In genomic region chr16:89944604-89945283, GRCm38 (mm10) we compare ENCODE assay signal across 13 mouse cellular contexts.
DNase-seq lines count a peak whose midpoint lies in the region; ATAC-seq and TF ChIP-seq lines count a peak whose summit lies in the region.
"Had no signal": no experiment of that assay in that cellular context is flagged by ENCODE, and none has a peak within 500 bp of the region (broad histone marks: within the 10 kb centered on the region; RNA-seq: fewer than 3 reads in every experiment).

No protein-coding gene starts in this region.

- WGBS in kidney, embryonic 16.5 days: 31% methylated on average over 19 of the region's 19 CpGs
- WGBS in kidney, adult 2 months: 67% methylated on average over 19 of the region's 19 CpGs
- 23% methylated on average over 19 of the region's 19 CpGs for WGBS in forebrain, embryonic 13.5 days
- 29% methylated on average over 19 of the region's 19 CpGs for WGBS in limb, embryonic 10.5 days
- WGBS in midbrain, embryonic 16.5 days: 20% methylated on average over 19 of the region's 19 CpGs

- peaks cover 10% of the 10 kb centered on the region; the same call in 1 of the 2 replicates for H3K9me3 ChIP-seq in kidney, embryonic 16.5 days (ENCODE audit: low read length)
- H3K9me3 ChIP-seq in forebrain, embryonic 13.5 days (replicated peaks): no peaks in the 10 kb centered on the region
- H3K9me3 ChIP-seq in limb, embryonic 10.5 days (replicated peaks): no peaks in the 10 kb centered on the region
- H3K9me3 ChIP-seq in midbrain, embryonic 16.5 days (replicated peaks; ENCODE audit: control insufficient read depth, low read length, poor library complexity, severe bottlenecking): no peaks in the 10 kb centered on the region

- no peak overlapping the region for H3K27ac ChIP-seq in kidney, embryonic 16.5 days (ENCODE audit: low read length)
- no peak overlapping the region for H3K27ac ChIP-seq in kidney, adult 2 months (ENCODE audit: insufficient read depth, low read depth, low read length)
- no peak overlapping the region; the same call in 1 of the 2 replicates for H3K27ac ChIP-seq in forebrain, embryonic 13.5 days
- H3K27ac ChIP-seq in limb, embryonic 10.5 days: peak overlapping the region; percentile 68
- H3K27ac ChIP-seq in midbrain, embryonic 16.5 days (ENCODE audit: low read length): no peak overlapping the region
- H3K27ac ChIP-seq: liver, embryonic 12.5 days; macrophage had no signal

- H3K4me2 ChIP-seq in kidney, embryonic 16.5 days (replicated peaks; ENCODE audit: low read depth, low read length): no peak overlapping the region
- H3K4me2 ChIP-seq in forebrain, embryonic 13.5 days: peak overlapping the region; percentile 25; the same call in 1 of the 2 replicates
- peak overlapping the region; percentile 33 for H3K4me2 ChIP-seq in midbrain, embryonic 16.5 days (ENCODE audit: low read length)
- H3K4me2 ChIP-seq: liver, embryonic 12.5 days had no signal

- 0 out of 2 replicates have a peak, but pooled peaks cover 5% of the 10 kb centered on the region for H3K27me3 ChIP-seq in kidney, embryonic 16.5 days (ENCODE audit: insufficient read depth, low read length)
- H3K27me3 ChIP-seq in kidney, adult 2 months (replicated peaks; ENCODE audit: control insufficient read depth, insufficient read depth, low read length): no peaks in the 10 kb centered on the region
- no peaks in the 10 kb centered on the region for H3K27me3 ChIP-seq in forebrain, embryonic 13.5 days
- H3K27me3 ChIP-seq in limb, embryonic 10.5 days (ENCODE audit: low read depth, poor library complexity, severe bottlenecking): no peaks in the 10 kb centered on the region
- H3K27me3 ChIP-seq in midbrain, embryonic 16.5 days (ENCODE audit: control insufficient read depth, insufficient read depth, low read depth, low read length): no peaks in the 10 kb centered on the region
- H3K27me3 ChIP-seq: liver, embryonic 12.5 days had no signal

- ATAC-seq in kidney, embryonic 16.5 days (ENCODE audit: low FRiP score, low TSS enrichment): no peak
- peak; percentile 28 for ATAC-seq in forebrain, embryonic 13.5 days
- peak; percentile 43; the same call in 1 of the 2 replicates for ATAC-seq in midbrain, embryonic 16.5 days
- ATAC-seq: liver, embryonic 12.5 days had no signal

- no peak overlapping the region for H3K4me3 ChIP-seq in kidney, embryonic 16.5 days (ENCODE audit: low read length)
- H3K4me3 ChIP-seq in kidney, adult 2 months (ENCODE audit: insufficient read depth, low read depth, low read length): no peak overlapping the region
- H3K4me3 ChIP-seq in forebrain, embryonic 13.5 days: no peak overlapping the region
- no peak overlapping the region for H3K4me3 ChIP-seq in limb, embryonic 10.5 days
- H3K4me3 ChIP-seq in midbrain, embryonic 16.5 days (ENCODE audit: low read depth, low read length): no peak overlapping the region
- H3K4me3 ChIP-seq: liver, embryonic 12.5 days had no signal

- DNase-seq in kidney, adult 2 months: no peak
- DNase-seq in limb, embryonic 10.5 days (ENCODE audit: low spot score): peak; percentile 53
- no peak for DNase-seq in ovary, postnatal 36 days (ENCODE audit: low spot score)
- no peak for DNase-seq in lung, postnatal 10 days
- no peak for DNase-seq in thymus, postnatal 0 days (ENCODE audit: low spot score)
- DNase-seq: cerebellum, postnatal 36 days; kidney, adult 18-20 months; layer of hippocampus, adult 9-11 months had no signal

- H3K36me3 ChIP-seq in kidney, embryonic 16.5 days (ENCODE audit: insufficient read depth, low read length): no peaks in the 10 kb centered on the region
- no peaks in the 10 kb centered on the region for H3K36me3 ChIP-seq in kidney, adult 2 months (ENCODE audit: control insufficient read depth, insufficient read depth, low read length)
- 0 out of 2 replicates have a peak, but pooled peaks cover 5% of the 10 kb centered on the region for H3K36me3 ChIP-seq in forebrain, embryonic 13.5 days (ENCODE audit: poor library complexity, severe bottlenecking)
- 0 out of 2 replicates have a peak, but pooled peaks cover 3% of the 10 kb centered on the region for H3K36me3 ChIP-seq in limb, embryonic 10.5 days
- no peaks in the 10 kb centered on the region for H3K36me3 ChIP-seq in midbrain, embryonic 16.5 days (ENCODE audit: control insufficient read depth, insufficient read depth, low read length)
- H3K36me3 ChIP-seq: liver, embryonic 12.5 days had no signal

- peak overlapping the region; percentile 42; the same call in 1 of the 2 replicates for H3K9ac ChIP-seq in kidney, embryonic 16.5 days (replicated peaks; ENCODE audit: low read length)
- H3K9ac ChIP-seq in forebrain, embryonic 13.5 days: peak overlapping the region; percentile 28; the same call in 1 of the 2 replicates
- H3K9ac ChIP-seq in midbrain, embryonic 16.5 days (ENCODE audit: low read depth, low read length): peak overlapping the region; percentile 16; the same call in 1 of the 2 replicates
- H3K9ac ChIP-seq: liver, embryonic 12.5 days had no signal

- TF ChIP-seq POLR2A in kidney, adult 2 months (IDR thresholded peaks at IDR 0.05; ENCODE audit: low read depth, low read length): no peak

- no peak for TF ChIP-seq CTCF in kidney, adult 2 months (conservative IDR thresholded peaks at IDR 0.05; ENCODE audit: insufficient read depth, insufficient read length, low read depth, low read length)

- peaks cover 12% of the 10 kb centered on the region for H3K4me1 ChIP-seq in kidney, embryonic 16.5 days (ENCODE audit: insufficient read depth, low read length)
- no peaks in the 10 kb centered on the region for H3K4me1 ChIP-seq in kidney, adult 2 months (ENCODE audit: control insufficient read depth, insufficient read depth, low read length)
- peaks cover 26% of the 10 kb centered on the region for H3K4me1 ChIP-seq in forebrain, embryonic 13.5 days
- peaks cover 45% of the 10 kb centered on the region for H3K4me1 ChIP-seq in limb, embryonic 10.5 days
- peaks cover 25% of the 10 kb centered on the region for H3K4me1 ChIP-seq in midbrain, embryonic 16.5 days (ENCODE audit: control insufficient read depth, insufficient read depth, low read length)
- H3K4me1 ChIP-seq: liver, embryonic 12.5 days had no signal
